Mouse (Mus musculus): Measurements from ENCODE around the gene Dgkq.
A peak's percentile ranks its signal among the peaks of the same experiment; 100 is the strongest.
"Not testable (repeated sequence)": the region's sequence is repeated elsewhere in the genome, so short reads cannot be mapped to it uniquely, and the experiment has no call there.

The Dgkq gene

GRCm38 (mm10) chr5:108655381-108655780, 14.1 kb downstream of the Dgkq start:
- DNase-seq (ENCODE audit: low spot score in 2 of 2), result no peak

GRCm38 (mm10) chr5:108654444-108654990, 15.0 kb downstream of the Dgkq start:
- no peak for DNase-seq (ENCODE audit: low spot score in 2 of 2)

- DNase-seq (ENCODE audit: low spot score in 2 of 2), result no peak
These were observed 16.1 kb downstream of the Dgkq start for GRCm38 (mm10) chr5:108653341-108653740.

GRCm38 (mm10) chr5:108651823-108652222, 17.6 kb downstream of the Dgkq start:
- DNase-seq (ENCODE audit: low spot score in 2 of 2), result no peak

- no peak for DNase-seq (ENCODE audit: low spot score in 2 of 2)
These were observed 18.2 kb downstream of the Dgkq start for GRCm38 (mm10) chr5:108651136-108651720.

- DNase-seq (ENCODE audit: low spot score in 2 of 2), result no peak
These were observed 19.1 kb downstream of the Dgkq start for GRCm38 (mm10) chr5:108650341-108650740.

- DNase-seq (ENCODE audit: low spot score in 2 of 2), result no peak
These were observed 20.4 kb downstream of the Dgkq start for GRCm38 (mm10) chr5:108648937-108649576.

GRCm38 (mm10) chr5:108647820-108648465, 21.5 kb downstream of the Dgkq start:
- no peak for DNase-seq (ENCODE audit: low spot score in 2 of 2)

GRCm38 (mm10) chr5:108647311-108647710, 22.2 kb downstream of the Dgkq start:
- no peak for DNase-seq (ENCODE audit: low spot score in 2 of 2)

GRCm38 (mm10) chr5:108646343-108646660, 23.2 kb downstream of the Dgkq start:
- DNase-seq (ENCODE audit: low spot score in 2 of 2), result no peak

- DNase-seq (ENCODE audit: low spot score in 2 of 2), result no peak
These were observed 23.7 kb downstream of the Dgkq start for GRCm38 (mm10) chr5:108645651-108646342.

GRCm38 (mm10) chr5:108643674-108644073, 25.8 kb downstream of the Dgkq start:
- no peak for DNase-seq (ENCODE audit: low spot score in 2 of 2)

- no peak for DNase-seq (ENCODE audit: low spot score in 2 of 2)
These were observed 33.3 kb downstream of the Dgkq start for GRCm38 (mm10) chr5:108636172-108636571.

- DNase-seq (ENCODE audit: low spot score in 2 of 2), result not testable (repeated sequence)
These were observed 35.4 kb downstream of the Dgkq start for GRCm38 (mm10) chr5:108634088-108634487.

- DNase-seq (ENCODE audit: low spot score in 2 of 2), result no peak
These were observed 35.8 kb downstream of the Dgkq start for GRCm38 (mm10) chr5:108633676-108634075.

- DNase-seq (ENCODE audit: low spot score in 2 of 2), result peak; percentile 90 to 91
These were observed 39.6 kb downstream of the Dgkq start, which contains the start of the genes Gak and Tmem175 for GRCm38 (mm10) chr5:108629634-108630483. TSS of gene Gak (minus strand) at chr5:108629755. TSS of gene Tmem175 (plus strand) at chr5:108629770.

- no peak for DNase-seq (ENCODE audit: low spot score in 2 of 2)
These were observed 40.4 kb downstream of the Dgkq start for GRCm38 (mm10) chr5:108628891-108629633.

- DNase-seq (ENCODE audit: low spot score in 2 of 2), result no peak
These were observed 43.3 kb downstream of the Dgkq start for GRCm38 (mm10) chr5:108626050-108626660.

GRCm38 (mm10) chr5:108621870-108622269, 47.6 kb downstream of the Dgkq start:
- DNase-seq (ENCODE audit: low spot score in 2 of 2), result no peak

GRCm38 (mm10) chr5:108610426-108610825, 59.0 kb downstream of the Dgkq start:
- DNase-seq (ENCODE audit: low spot score in 2 of 2), result no peak

Measured in right cerebral cortex, postnatal 36 days (tissue).